Mouse (Mus musculus): ENCODE measurements at regions not wholly inside any gene's neighbourhood (a gene's known extent, or its start where the extent isn't known, plus 50 kb on each side); places are given as distances from the start of the nearest gene placed in this dataset.

- DNase-seq: no peak
Observed at GRCm38 (mm10) chr15:7574811-7575210, 176.6 kb upstream of the Egflam start.

- no peak for DNase-seq
Observed at GRCm38 (mm10) chr15:7578439-7578838, 180.2 kb upstream of the Egflam start.

- no peak for DNase-seq
Observed at GRCm38 (mm10) chr15:7587210-7587609, 189.0 kb upstream of the Egflam start.

GRCm38 (mm10) chr15:7591486-7591885, 193.3 kb upstream of the Egflam start:
- DNase-seq: no peak

- no peak for DNase-seq
Observed at GRCm38 (mm10) chr15:7597335-7597734, 199.1 kb upstream of the Egflam start.

- no peak for DNase-seq
Observed at GRCm38 (mm10) chr15:7597805-7598204, 199.6 kb upstream of the Egflam start.

- no peak for DNase-seq
Observed at GRCm38 (mm10) chr15:7601540-7601939, 203.3 kb upstream of the Egflam start.

GRCm38 (mm10) chr15:7604847-7605246, 205.8 kb upstream of the Gdnf start:
- no peak for DNase-seq

GRCm38 (mm10) chr15:7617954-7618353, 192.7 kb upstream of the Gdnf start:
- DNase-seq: no peak

GRCm38 (mm10) chr15:7623026-7623425, 187.6 kb upstream of the Gdnf start:
- no peak for DNase-seq

GRCm38 (mm10) chr15:7624689-7625472, 185.8 kb upstream of the Gdnf start:
- DNase-seq: no peak

- no peak for DNase-seq
Observed at GRCm38 (mm10) chr15:7629826-7630225, 180.8 kb upstream of the Gdnf start.

GRCm38 (mm10) chr15:7635234-7635633, 175.4 kb upstream of the Gdnf start:
- no peak for DNase-seq

- no peak for DNase-seq
Observed at GRCm38 (mm10) chr15:7639444-7639843, 171.2 kb upstream of the Gdnf start.

GRCm38 (mm10) chr15:7642075-7642474, 168.6 kb upstream of the Gdnf start:
- no peak for DNase-seq

- no peak for DNase-seq
Observed at GRCm38 (mm10) chr15:7650705-7651104, 159.9 kb upstream of the Gdnf start.

GRCm38 (mm10) chr15:7663888-7664287, 146.8 kb upstream of the Gdnf start:
- no peak for DNase-seq

- no peak for DNase-seq
Observed at GRCm38 (mm10) chr15:7669631-7670030, 141.0 kb upstream of the Gdnf start.

- DNase-seq: no peak
Observed at GRCm38 (mm10) chr15:7676970-7677369, 133.7 kb upstream of the Gdnf start.

- DNase-seq: no peak
Observed at GRCm38 (mm10) chr15:7678711-7679110, 131.9 kb upstream of the Gdnf start.

GRCm38 (mm10) chr15:7681011-7681410, 129.6 kb upstream of the Gdnf start:
- no peak for DNase-seq

- DNase-seq: no peak
Observed at GRCm38 (mm10) chr15:7683235-7683974, 127.2 kb upstream of the Gdnf start.

- DNase-seq: no peak
Observed at GRCm38 (mm10) chr15:7691251-7691650, 119.4 kb upstream of the Gdnf start.

- no peak for DNase-seq
Observed at GRCm38 (mm10) chr15:7692096-7692495, 118.5 kb upstream of the Gdnf start.

All from adrenal gland, postnatal 25 days (tissue).